Mouse (Mus musculus) lung, embryonic 16.5 days (tissue): ENCODE measurements at regions not wholly inside any gene's neighbourhood (a gene's known extent, or its start where the extent isn't known, plus 50 kb on each side); places are given as distances from the start of the nearest gene placed in this dataset.

Experiments used
- ATAC-seq: fragments of 200-750 bp; cut with Nextera tagmentation; 2 replicates; pipeline ENCODE4 v1.8.0; 2017; ENCODE audit warnings: low read depth, mild to moderate bottlenecking, moderate library complexity
- H3K27ac ChIP-seq: fragments of 300-500 bp; sonication (generic); 2 replicates; pipeline ENCODE4 v1.5.1; 2014; ENCODE audit warnings: mild to moderate bottlenecking, control low read depth, low read length
- H3K27me3 ChIP-seq: fragments of 300-500 bp; sonication (generic); 2 replicates; pipeline ENCODE4 v1.6.1; 2014; ENCODE audit warnings: low read depth, low read length, mixed read lengths; ENCODE audit not compliant: control insufficient read depth, insufficient read depth
- H3K36me3 ChIP-seq: fragments of 300-500 bp; sonication (generic); 2 replicates; pipeline ENCODE4 v1.6.1; 2014; ENCODE audit warnings: low read length; ENCODE audit not compliant: control insufficient read depth, insufficient read depth
- H3K4me1 ChIP-seq: fragments of 300-500 bp; sonication (generic); replicated peaks from 2 replicates; pipeline ENCODE4 v1.6.1; 2014; ENCODE audit warnings: low read length, mixed read lengths; ENCODE audit not compliant: control insufficient read depth, insufficient read depth
- H3K4me2 ChIP-seq: fragments of 300-500 bp; sonication (generic); 2 replicates; pipeline ENCODE4 v1.6.1; 2014; ENCODE audit warnings: low read depth, low read length, control low read depth
- H3K4me3 ChIP-seq: fragments of 300-500 bp; sonication (generic); 2 replicates; pipeline ENCODE4 v1.5.1; 2014; ENCODE audit warnings: mild to moderate bottlenecking, low read length, control low read depth
- H3K9ac ChIP-seq: fragments of 300-500 bp; sonication (generic); 2 replicates; pipeline ENCODE4 v1.6.1; 2014; ENCODE audit warnings: low read length, control low read depth
- H3K9me3 ChIP-seq: fragments of 300-500 bp; sonication (generic); 2 replicates; pipeline ENCODE4 v1.6.1; 2016; ENCODE audit warnings: low read length; ENCODE audit not compliant: control insufficient read depth
- WGBS: fragments of 180-500 bp; shearing (Covaris S2); extraction: QIAGEN DNeasy Blood & Tissue Kit; methylation state at CpG from one replicate; pipeline ENCODE4 v1.1.7; 2014; 5-methylcytosine and 5-hydroxymethylcytosine counted together

DNA sequence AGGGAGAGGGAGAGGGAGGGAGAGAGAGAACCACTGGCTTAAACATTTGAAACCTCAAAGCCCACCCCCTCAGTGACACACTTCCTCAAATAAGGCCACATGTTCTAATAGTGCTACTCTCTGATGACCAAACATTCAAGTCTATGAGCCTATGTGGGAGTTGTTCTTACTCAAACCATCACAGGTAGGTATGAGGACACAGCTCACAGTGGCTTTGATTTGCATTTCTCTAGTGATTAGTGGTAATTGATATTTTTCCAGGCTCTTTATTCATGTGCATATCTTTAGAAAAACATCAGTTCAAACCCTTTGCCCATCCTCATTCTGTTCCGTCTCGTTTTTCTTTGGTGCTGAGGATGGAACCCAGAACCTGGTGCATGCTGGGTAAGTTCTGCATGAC, 59.5 kb upstream of the Adtrp start:
- WGBS = 91% methylated on average over 2 of the region's 2 CpGs
- Histone ChIP-seq H3K9me3 (no peaks in the 10 kb centered on the region), H3K27ac (no peak overlapping the region), H3K4me3 (no peak overlapping the region), H3K36me3 (no peaks in the 10 kb centered on the region), H3K27me3 (no peaks in the 10 kb centered on the region), H3K4me1 (no peaks in the 10 kb centered on the region; the same call in 1 of the 2 replicates), H3K4me2 (no peak overlapping the region), H3K9ac (no peak overlapping the region)
- ATAC-seq = no peak

DNA sequence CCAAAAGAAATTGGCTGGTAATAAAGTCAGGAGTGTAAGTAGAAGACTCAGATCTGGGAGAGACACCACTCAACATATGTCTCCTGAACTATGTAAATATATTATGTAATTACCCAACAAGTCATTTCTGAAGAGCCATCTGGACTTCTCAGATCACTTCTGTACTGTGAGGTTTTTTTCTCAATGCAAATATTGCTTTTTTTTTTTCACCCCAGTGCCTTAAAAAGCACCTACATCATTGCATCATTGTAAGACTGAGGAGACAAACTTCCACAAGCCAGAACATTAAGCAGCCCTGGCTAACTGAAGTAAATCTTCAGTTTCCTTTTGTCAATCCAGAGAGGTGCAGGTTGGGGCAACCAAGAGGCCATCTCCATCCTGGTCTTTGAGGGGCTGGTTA, 55.8 kb upstream of the Adtrp start:
- H3K4me1 ChIP-seq = peaks cover 2% of the 10 kb centered on the region; the same call in 1 of the 2 replicates
- no peaks in the 10 kb centered on the region for H3K9me3 ChIP-seq
- H3K4me3 ChIP-seq = no peak overlapping the region
- H3K27ac ChIP-seq = no peak overlapping the region
- H3K9ac ChIP-seq = no peak overlapping the region
- no peaks in the 10 kb centered on the region for H3K36me3 ChIP-seq
- H3K27me3 ChIP-seq = no peaks in the 10 kb centered on the region
- ATAC-seq = no peak
- H3K4me2 ChIP-seq = no peak overlapping the region

DNA sequence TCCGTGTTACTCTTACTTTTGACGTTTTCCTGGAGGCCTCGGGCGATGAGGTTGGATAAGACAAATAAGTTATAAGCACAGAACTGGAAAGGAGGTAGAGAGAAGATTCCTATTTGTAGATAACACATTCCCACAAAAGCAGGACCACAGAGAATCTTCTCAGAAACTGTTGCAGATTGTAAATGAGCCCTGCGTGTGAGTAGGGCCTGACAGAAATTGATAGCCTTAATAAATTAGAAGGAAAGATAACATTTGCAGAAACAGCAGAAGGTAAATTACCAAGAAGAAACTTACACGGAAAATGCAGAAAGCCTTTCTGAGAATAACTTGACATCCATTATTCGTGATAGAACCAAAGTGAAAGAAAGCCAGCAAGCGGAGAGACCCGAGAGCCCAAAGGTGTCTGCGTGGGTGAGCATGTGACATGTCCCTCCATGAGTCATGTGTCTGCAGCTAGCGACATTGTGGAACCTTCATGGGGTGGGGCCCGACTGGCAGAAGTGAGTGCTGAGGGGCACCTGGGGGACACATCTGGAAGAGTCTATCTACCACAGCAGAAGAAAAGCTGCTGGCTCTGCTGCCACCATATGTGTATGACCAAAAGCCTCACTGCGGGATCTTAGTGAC, 52.5 kb upstream of the Adtrp start:
- Histone ChIP-seq H3K9ac (no peak overlapping the region), H3K4me1 (peaks cover 2% of the 10 kb centered on the region; the same call in 1 of the 2 replicates), H3K9me3 (no peaks in the 10 kb centered on the region), H3K27me3 (no peaks in the 10 kb centered on the region), H3K27ac (no peak overlapping the region), H3K4me2 (no peak overlapping the region), H3K4me3 (no peak overlapping the region), H3K36me3 (no peaks in the 10 kb centered on the region)
- WGBS = 62% methylated on average over 13 of the region's 13 CpGs
- no peak for ATAC-seq

DNA sequence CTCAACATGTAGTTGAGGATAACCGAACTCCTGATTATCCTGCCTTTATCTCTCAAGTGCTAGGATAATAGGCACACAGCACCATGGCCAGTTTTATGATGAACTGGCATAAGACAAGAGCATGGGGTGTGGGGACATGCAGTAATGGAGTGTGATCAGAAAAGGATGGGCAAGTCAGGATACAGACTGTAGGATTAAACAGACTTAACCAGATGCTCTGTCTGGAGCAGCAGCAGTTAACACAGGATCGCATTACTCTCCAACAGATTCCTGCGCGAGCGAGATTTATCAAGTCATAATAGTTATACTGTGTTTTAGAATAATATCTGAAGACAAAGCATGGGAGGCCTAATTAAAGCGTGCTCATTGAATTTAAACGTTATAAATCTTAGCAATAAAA, 51.8 kb upstream of the Adtrp start:
- no peaks in the 10 kb centered on the region for H3K36me3 ChIP-seq
- no peak overlapping the region for H3K27ac ChIP-seq
- no peaks in the 10 kb centered on the region for H3K9me3 ChIP-seq
- H3K4me3 ChIP-seq = no peak overlapping the region
- peaks cover 2% of the 10 kb centered on the region; the same call in 1 of the 2 replicates for H3K4me1 ChIP-seq
- no peaks in the 10 kb centered on the region for H3K27me3 ChIP-seq
- 51% methylated on average over 7 of the region's 7 CpGs for WGBS
- peak; percentile 59; the same call in 1 of the 2 replicates for ATAC-seq
- no peak overlapping the region for H3K9ac ChIP-seq
- H3K4me2 ChIP-seq = no peak overlapping the region

DNA sequence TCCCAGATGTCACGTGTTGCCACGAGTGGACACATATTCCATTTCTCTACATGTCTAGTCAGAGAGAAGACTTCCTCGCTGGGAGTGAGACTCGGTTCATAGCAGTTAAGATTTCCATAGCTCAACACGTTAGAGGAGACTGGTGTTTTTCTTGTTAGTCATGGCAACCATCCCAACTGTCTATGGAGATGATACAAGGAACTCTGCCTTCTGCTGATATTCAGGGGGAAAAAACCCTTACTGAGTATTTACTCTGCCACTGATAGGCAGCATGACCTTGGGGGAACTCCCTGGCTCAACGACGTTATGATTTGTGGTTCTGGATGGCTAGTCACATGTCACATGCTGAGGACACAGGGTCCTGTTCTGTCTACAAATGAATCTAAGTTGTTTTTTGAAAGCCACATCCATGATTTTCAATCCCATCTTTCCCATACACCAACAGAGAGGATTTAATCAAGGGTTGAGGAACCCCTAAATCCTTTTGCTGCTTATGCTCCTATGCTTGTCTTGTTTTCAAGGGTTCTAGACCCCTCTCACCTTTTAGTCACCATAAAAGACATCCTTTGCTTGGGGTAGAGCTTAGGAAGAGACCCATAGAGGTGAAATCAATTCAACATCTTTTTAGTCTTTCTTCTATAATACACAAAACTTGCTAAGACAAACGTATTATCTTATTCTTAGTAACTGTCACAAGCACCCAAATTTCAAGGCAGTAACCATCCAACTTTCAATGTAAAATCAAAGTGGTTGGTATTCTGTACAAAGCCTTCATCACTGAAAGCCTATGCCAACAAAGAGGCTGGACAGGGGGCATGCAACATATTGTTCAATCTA, 50.2 kb upstream of the Adtrp start:
- no peak overlapping the region for H3K9ac ChIP-seq
- peaks cover 2% of the 10 kb centered on the region; the same call in 1 of the 2 replicates for H3K4me1 ChIP-seq
- no peaks in the 10 kb centered on the region for H3K27me3 ChIP-seq
- no peak overlapping the region for H3K4me3 ChIP-seq
- H3K4me2 ChIP-seq = no peak overlapping the region
- no peak for ATAC-seq
- no peaks in the 10 kb centered on the region for H3K9me3 ChIP-seq
- H3K27ac ChIP-seq = no peak overlapping the region
- no peaks in the 10 kb centered on the region for H3K36me3 ChIP-seq
- WGBS = 83% methylated on average over 8 of the region's 8 CpGs
